Mouse (Mus musculus) kidney, postnatal 36 days (tissue): ENCODE results near the gene Prkcz.
"Not testable (repeated sequence)": the region's sequence is repeated elsewhere in the genome, so short reads cannot be mapped to it uniquely, and the experiment has no call there.

Experiments used
- DNase-seq, 2 experiments: peaks; one replicate each; pipeline ENCODE4 v3.0.0; 2021 to 2022; ENCODE audit warnings: mixed read lengths in 2 of 2

Gene Prkcz

GRCm38 (mm10) chr4:155280768-155281121 is 80.4 kb downstream of the Prkcz start:
- peak; percentile 19 to 42 for DNase-seq

GRCm38 (mm10) chr4:155279926-155280767 is 81.0 kb downstream of the Prkcz start:
- peak; percentile 72 to 73 for DNase-seq

DNA sequence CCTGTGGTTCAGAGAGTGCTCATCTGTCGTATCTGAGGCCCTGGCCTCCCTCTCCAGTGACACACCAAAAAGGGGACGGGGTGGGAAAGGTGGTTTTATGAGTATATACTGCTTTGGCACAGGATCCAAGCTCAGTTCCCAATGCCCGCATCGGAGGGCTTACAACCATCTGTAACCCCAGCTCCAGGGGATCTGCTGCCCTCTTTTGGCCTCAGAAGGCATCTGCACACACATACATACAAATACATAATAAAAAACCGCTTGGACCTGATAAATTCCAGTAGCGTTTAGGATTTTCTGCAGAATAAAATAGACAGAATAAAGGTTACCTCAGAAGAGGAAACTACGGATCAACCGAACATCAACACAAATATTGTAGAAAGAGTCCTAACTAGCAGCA is 82.1 kb downstream of the Prkcz start:
- no peak for DNase-seq

- DNase-seq: no peak
These were observed 83.2 kb downstream of the Prkcz start for GRCm38 (mm10) chr4:155277963-155278362.

- DNase-seq: no peak
These were observed 86.3 kb downstream of the Prkcz start for GRCm38 (mm10) chr4:155274851-155275250.

GRCm38 (mm10) chr4:155274451-155274850 is 86.7 kb downstream of the Prkcz start:
- no peak for DNase-seq

- peak; percentile 67 to 89 for DNase-seq
These were observed 92.8 kb downstream of the Prkcz start for GRCm38 (mm10) chr4:155268382-155268781.

DNA sequence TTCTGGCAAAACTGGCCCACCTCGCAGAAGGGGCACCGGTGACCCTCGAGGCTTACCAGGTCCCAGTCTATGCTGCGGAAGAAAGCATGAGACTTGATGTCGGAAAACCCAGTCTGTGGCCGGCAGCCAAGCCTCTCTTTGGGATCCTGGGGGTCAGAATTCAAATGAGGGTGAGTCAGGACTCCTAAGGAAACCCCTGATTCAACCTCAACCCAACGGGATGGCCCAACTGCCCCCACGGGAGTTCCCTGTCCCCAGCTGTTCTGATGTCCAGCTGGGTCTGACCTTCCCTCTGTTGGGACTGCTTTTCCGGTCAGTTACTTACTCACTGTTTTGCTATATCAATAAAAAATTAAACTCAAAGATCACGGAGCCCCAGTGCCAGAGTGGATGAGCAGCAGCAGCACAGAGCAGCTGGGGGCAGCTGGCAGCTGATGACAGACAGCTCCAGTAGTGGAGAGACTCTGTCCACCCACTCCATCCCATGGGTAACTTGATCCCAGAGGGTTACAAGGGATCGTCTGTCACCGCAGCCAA is 93.5 kb downstream of the Prkcz start:
- peak; percentile 25 to 52 for DNase-seq

- DNase-seq: peak; percentile 28 to 30
These were observed 94.1 kb downstream of the Prkcz start for GRCm38 (mm10) chr4:155267047-155267543.

DNA sequence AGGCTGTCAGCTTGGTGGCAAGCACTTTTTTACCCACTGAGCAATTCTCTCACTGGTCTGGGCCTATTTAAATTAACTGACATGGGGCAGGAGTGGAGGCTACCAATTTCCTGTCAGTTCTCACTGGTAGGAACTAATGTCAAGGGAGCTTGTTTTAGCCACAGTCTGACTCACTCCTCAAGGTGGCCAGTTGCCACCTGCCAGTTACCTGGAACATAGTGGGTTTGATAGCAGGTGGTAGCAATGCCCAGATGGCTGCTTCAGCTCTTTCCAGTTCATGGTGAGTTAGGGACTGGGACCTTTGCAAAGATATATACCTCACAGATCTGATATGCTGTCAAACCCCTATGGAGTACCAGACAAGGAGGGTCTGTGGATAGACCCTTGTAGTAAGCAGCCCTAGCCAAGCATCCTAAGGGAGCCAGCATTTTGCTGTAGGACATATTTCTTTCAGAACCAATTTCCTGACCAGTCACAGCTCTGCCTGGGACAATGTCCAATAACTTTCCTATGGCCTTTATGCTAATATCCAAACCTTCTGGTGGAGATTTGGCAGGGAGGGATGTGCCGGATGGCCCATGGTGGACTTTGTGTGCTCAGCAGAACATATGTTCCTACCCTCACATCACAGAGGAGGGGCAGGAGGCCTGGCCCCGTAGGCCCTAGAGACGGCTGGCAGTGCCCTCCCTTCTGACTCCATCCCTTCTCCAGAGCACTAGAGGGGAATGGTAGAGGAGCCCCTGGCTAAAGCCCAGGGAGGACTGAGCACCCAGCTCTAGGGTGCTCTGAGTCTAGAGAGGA is 96.4 kb downstream of the Prkcz start:
- no peak for DNase-seq

- DNase-seq: no peak
These were observed 108.9 kb downstream of the Prkcz start for GRCm38 (mm10) chr4:155252253-155252652.

- DNase-seq: no peak
These were observed 110.0 kb downstream of the Prkcz start for GRCm38 (mm10) chr4:155251147-155251546.

DNA sequence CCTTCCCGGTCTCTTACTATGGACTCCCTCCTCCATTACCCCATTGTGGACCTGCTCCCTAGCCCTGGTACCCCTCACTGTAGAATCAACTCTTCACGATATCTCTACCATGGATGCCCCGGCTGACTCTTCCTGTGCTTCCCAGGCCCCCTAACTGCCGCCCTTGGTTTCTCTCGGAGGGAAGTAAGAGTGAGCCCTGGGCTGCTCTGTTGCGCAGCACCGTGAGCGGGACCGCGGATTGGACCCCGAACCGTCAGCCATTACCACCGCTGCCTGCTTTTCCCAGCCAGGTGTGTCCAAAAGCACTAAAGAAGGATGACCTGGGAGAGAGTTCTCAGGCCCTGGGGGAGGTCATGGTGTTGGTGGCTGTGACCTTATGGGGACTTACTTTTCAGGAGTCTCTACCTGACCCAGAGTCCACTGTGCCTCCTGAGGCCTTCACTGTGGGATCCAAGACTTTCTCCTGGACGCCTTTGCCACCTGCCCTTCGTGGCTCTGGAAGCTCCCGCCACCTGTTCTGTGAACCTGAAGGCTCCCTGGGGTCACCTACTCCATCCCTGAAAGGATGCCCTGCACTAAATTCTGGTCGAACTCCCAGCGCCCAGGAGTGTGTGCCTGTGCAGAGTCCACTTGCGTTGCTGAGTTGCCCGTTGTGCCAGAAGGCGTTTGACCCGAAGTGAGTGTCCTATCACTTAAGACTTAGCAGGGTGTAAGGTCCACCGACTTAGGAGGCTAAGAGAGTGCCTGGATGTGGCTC is 110.6 kb downstream of the Prkcz start:
- peak; percentile 78 to 81 for DNase-seq

- peak; percentile 91 to 93 for DNase-seq
These were observed 111.4 kb downstream of the Prkcz start, which contains the start of gene Faap20 for GRCm38 (mm10) chr4:155249648-155250351. Faap20 (plus strand) TSS chr4:155249802.

DNA sequence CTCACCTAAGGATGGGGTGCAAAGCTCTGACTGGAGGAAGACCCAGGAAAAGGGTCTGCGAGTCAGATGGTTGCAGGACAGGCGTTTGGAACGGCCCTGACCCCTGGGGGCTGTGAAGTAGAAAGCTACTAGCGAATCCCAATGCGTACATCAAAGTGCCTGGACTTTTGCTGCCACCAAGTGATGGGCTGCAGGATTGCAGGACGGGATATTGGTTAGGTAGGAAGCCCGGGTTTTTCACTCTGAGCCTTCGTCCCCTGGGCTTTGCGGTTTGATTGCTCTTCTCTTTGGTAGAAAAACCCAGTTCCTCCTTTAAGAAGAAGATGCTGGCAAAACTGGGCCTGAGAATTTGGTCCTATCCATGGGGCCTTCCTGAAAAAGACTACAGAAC is 111.9 kb downstream of the Prkcz start:
- DNase-seq: peak; percentile 95 to 96

DNA sequence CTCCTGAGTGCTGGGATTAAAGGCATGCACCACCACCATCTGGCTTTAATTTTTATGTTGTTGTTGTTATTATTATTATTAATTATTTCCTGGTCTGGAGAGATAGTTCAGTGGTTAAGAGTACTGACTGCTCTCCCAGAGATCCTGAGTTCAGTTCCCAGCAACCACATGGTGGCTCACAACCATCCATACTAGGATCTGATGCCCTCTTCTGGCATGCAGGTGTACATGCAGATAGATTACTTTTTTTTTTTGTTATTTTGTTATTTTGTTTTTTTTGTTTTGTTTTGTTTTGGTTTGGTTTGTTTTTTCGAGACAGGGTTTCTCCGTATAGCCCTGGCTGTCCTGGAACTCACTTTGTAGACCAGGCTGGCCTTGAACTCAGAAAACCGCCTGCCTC is 113.1 kb downstream of the Prkcz start:
- not testable (repeated sequence) for DNase-seq

DNA sequence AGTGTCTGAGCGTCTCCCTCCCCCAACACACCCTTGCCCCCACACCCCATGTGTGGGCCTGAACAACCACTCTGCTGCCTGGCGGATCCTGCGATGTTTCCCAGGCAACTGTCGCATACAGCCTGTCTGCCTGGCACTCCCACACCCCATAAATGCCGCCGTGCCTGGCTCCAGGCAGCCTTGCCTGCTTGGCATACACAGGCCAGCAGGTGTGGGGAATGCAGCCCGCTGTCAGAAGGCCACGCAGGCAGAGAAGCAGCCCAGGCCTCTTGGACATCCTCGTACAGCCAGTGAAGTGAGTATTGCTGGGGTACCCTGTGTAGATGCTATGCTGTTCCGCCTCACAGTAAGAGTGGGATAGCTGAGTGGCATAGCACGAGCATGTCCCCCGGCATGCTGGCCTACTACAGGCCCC is 114.5 kb downstream of the Prkcz start:
- peak; percentile 39 to 47 for DNase-seq

DNA sequence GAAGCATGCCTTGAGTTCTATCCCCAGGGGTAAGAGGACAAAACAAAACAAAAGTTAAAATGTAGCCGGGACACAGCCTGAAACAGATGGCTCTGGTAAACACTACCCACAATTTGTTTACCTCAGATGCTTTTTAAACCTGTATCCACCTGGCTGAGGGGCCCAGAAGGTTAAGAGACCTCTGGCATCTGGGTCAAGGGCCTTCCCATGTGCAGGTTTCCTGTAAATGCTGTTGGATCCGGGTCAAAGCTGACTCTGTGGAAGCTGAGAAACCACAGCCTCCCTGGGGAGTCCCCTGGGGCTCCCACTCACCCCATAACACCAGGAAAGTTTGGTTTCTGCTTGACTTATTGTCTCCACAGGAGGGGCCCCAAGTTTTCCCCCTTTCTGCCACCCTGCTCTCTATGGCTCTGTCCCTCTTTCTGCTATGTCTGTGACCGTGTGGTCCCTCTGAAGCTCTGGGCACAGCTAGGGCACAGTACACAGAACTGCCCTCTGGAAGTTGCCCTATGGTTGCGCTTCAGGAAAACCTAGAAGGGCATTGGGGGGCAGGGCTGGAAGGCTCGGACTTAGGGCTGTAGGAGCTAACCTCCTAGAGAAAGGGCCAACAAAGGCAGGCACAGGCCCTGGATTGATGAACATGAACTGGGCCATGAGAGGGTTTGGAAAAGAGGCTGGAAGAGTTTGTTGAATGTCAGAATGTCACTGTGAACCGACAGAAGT is 115.2 kb downstream of the Prkcz start:
- peak; percentile 82 to 83 for DNase-seq

GRCm38 (mm10) chr4:155243233-155243632 is 117.9 kb downstream of the Prkcz start:
- DNase-seq: no peak

DNA sequence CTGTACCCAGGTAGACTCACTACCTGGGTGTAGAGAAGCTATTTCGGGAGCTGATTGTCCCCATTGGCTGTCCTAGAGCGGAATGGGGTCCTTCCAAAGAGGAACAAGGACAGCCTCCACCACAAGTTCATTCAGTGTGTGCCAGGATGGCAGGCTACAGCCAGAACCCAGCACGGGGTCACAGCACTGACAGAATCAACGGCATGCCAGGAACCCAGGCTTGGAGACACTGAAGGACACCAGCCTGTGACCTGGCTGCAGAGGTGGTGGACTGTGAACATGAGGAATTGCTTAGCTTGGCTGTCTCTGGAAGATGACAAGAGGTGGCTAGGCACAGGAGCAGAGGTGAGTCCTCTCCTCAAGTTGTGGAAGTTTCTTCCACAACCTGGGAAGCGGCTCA is 118.9 kb downstream of the Prkcz start:
- DNase-seq: peak; percentile 43 to 55

DNA sequence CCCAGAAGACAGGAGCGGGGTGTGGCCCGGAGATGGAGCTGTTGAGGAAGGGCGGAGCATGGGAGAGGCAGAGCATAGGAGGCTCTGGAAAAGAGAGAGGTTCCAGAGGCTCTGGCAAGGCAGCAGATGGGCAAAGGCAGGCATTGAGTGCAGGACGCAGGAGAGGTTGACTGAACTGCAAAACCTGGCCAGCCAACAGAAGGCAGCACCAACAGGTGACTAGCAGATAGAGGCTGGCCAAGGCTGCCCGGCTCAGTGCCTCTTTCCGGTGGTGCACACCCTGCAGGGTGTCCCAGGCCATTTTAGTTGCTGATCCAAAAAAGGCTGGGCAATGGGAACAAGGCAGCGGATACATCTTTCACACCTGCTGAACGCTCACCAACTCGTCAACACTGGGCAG is 119.4 kb downstream of the Prkcz start:
- peak in 1 of 2 experiments; percentile 54 for DNase-seq
